Mouse (Mus musculus): ENCODE results near the gene Htr7.
A peak's percentile ranks its signal among the peaks of the same experiment; 100 is the strongest.

Htr7 gene

GRCm38 (mm10) chr19:35955698-35956097, 101.6 kb downstream of the Htr7 start:
- no peak for DNase-seq

GRCm38 (mm10) chr19:35949888-35950287, 107.4 kb downstream of the Htr7 start:
- no peak for DNase-seq

DNA sequence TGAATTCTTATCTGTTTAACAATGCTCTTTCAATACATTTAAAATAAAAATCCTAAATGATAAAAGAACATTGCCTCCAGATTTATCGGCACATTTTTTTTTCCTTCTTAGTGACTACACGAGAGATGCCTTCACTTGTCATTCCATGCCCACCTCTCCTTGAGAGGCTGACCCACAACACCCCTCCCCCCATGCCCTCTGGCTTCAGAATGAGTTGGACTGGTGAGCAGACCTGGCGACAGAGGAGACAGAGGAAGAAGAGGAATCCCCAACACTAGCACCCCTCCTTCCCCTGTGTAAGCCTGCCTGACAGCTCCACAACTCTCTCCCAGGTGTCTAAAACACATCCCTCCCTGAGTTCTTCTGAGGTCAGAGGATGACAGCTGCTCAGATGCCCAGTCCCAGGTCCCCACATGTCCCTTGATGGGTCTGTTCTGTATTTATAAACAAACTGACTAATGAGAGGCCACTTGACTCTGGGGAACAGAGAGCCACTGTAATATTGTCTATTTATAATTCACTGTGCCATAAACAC, 132.3 kb downstream of the Htr7 start:
- no peak for DNase-seq

DNA sequence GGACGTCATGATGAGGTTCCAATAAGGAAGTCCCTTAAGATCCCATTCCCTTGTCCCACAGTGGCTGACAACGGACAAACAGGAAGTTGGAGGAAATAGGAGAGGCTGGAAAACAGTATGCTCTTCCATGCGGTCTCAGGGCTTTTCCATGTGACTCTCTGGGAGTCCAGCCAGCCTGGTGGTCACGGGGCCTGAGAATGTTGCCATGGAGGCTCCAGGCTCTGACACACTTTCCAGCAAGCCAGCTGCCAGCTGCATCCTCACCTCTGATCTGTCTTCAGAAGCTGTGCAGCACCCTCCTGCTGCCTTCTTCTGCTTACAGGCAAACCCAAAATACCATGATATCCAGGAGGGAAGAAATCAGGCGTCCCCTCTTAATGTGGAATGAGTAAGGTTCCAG, 132.9 kb downstream of the Htr7 start:
- DNase-seq: peak; percentile 32
